Mouse (Mus musculus) c-Kit-positive CD71-negative TER-119-negative erythroid progenitor cells, embryonic 14.5 days (primary cell): Measurements from ENCODE around the gene Spns3.

Experiments
- DNase-seq: peaks from one replicate; pipeline ENCODE4 v3.0.0-alpha.2; 2013; ENCODE audit warnings: low read depth

Spns3 gene

GRCm38 (mm10) chr11:72453105-72453953, 97.0 kb downstream of the Spns3 start:
- no peak for DNase-seq

DNA sequence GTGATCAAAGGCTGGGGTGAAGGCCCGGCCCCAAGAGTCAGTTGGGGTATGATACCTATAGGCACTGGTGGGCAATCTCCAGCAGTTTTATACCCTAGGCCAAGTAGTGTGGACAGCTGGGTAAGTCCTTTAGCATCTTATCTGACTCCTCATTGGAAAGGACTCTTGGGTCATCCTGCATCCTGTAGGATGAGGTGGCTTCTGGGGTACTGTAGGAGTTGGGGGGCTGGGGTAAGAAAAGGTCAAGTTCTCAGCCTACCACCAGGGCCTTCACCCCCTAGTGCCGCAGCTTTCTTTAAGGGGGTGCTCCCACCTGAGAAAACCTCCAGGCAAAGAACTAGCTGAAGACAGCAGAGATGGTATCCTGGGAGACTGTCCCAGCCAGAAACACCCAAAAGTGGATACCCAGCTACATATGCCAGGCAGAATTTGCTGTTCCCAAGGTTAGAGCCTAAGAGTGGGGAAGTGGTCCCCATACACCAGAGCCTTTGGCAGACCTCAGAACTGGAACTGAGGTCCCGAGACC, 98.1 kb downstream of the Spns3 start:
- DNase-seq, result no peak

GRCm38 (mm10) chr11:72447475-72447874, 102.8 kb downstream of the Spns3 start:
- DNase-seq, result no peak

DNA sequence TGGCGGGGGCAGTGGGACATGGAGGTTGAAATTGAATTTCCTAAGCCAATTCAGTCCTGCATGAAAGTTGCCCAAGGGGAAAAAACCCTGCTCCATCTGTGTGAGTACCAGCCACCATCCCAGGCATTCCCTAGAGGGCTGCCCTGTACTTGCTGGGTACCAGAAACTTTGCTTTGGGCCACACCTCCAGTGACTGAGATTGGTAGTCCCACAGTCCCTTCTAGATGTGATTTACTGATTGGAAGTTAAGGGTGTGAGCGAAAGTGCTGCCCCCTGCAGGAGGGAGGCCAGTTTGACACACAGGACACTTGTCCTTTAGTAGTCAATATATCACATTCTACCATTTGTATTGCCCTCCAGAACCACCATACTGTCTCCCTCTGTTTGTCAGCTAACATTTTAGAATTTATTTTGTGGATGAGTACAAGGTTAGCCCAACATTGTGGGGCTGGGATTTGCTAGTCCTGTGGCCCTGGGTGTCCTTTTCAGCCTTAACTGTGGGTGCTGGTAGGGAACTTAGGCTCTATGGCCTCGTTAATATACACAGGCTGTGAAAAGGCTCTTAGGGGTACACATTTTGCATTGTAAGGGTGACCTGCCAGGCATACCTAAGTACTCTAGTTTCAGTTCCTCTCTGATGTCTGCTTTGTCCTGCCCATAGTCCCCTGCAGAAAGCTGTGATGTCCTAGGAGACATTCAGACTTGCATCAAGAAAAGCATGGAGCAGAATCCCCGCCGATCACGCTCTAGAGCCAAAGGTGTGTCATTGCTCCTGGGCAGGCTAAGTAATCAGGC, 103.8 kb downstream of the Spns3 start:
- DNase-seq, result peak; percentile 58
